Mouse (Mus musculus) lung, embryonic 14.5 days (tissue): Measurements from ENCODE around the gene Dok5. TPM values are rescaled to one million over a fixed set of nuclear protein-coding genes. Genes with fewer than 3 reads are reported as not detected.

Experiments used
- ATAC-seq: fragments of 200-750 bp; cut with Nextera tagmentation; 2 replicates; pipeline ENCODE4 v1.8.0; 2017; ENCODE audit warnings: mild to moderate bottlenecking, moderate TSS enrichment, moderate library complexity; ENCODE audit not compliant: insufficient read depth
- DNase-seq: peaks from one replicate; pipeline ENCODE4 v3.0.0-alpha.2; 2015
- H3K27ac ChIP-seq: fragments of 300-500 bp; sonication (generic); 2 replicates; pipeline ENCODE4 v1.5.1; 2014; ENCODE audit warnings: low read depth, mild to moderate bottlenecking, moderate library complexity
- H3K27me3 ChIP-seq: fragments of 300-500 bp; sonication (generic); 2 replicates; pipeline ENCODE4 v1.6.1; 2014; ENCODE audit warnings: low read length, control low read depth; ENCODE audit not compliant: insufficient read depth
- H3K36me3 ChIP-seq: fragments of 300-500 bp; sonication (generic); 2 replicates; pipeline ENCODE4 v1.6.1; 2014; ENCODE audit warnings: control low read depth; ENCODE audit not compliant: insufficient read depth
- H3K4me1 ChIP-seq: fragments of 300-500 bp; sonication (generic); 2 replicates; pipeline ENCODE4 v1.6.1; 2014; ENCODE audit warnings: antibody characterized with exemption, control low read depth; ENCODE audit not compliant: insufficient read depth
- H3K4me2 ChIP-seq: fragments of 300-500 bp; sonication (generic); 2 replicates; pipeline ENCODE4 v1.6.1; 2014; ENCODE audit warnings: mild to moderate bottlenecking
- H3K4me3 ChIP-seq: fragments of 300-500 bp; sonication (generic); 2 replicates; pipeline ENCODE4 v1.5.1; 2014; ENCODE audit warnings: low read depth, low read length
- H3K9ac ChIP-seq: fragments of 300-500 bp; sonication (generic); 2 replicates; pipeline ENCODE4 v1.6.1; 2014
- H3K9me3 ChIP-seq: fragments of 300-500 bp; sonication (generic); 2 replicates; pipeline ENCODE4 v1.6.1; 2016; ENCODE audit warnings: low read depth, low read length, control low read depth
- CTCF ChIP-seq: IDR thresholded peaks from 2 replicates; pipeline ENCODE4 v1.5.1; 2016; ENCODE audit warnings: antibody characterized with exemption, low read depth
- WGBS: fragments of 180-500 bp; shearing (Covaris S2); extraction: QIAGEN DNeasy Blood & Tissue Kit; methylation state at CpG from one replicate; pipeline ENCODE4 v1.1.7; 2014; 5-methylcytosine and 5-hydroxymethylcytosine counted together
- polyA plus RNA-seq: library from polyadenylated mRNA; unstranded; fragments of >200 nt; fragmentation: Nextera tagmentation; extraction: Ambion mirVana; gene quantifications from 2 replicates; pipeline ENCODE4 v1.2.1, GENCODE M21; 2014

Gene Dok5
- polyA plus RNA-seq, 1 experiment from 2014 or later, result 0.83 TPM

DNA sequence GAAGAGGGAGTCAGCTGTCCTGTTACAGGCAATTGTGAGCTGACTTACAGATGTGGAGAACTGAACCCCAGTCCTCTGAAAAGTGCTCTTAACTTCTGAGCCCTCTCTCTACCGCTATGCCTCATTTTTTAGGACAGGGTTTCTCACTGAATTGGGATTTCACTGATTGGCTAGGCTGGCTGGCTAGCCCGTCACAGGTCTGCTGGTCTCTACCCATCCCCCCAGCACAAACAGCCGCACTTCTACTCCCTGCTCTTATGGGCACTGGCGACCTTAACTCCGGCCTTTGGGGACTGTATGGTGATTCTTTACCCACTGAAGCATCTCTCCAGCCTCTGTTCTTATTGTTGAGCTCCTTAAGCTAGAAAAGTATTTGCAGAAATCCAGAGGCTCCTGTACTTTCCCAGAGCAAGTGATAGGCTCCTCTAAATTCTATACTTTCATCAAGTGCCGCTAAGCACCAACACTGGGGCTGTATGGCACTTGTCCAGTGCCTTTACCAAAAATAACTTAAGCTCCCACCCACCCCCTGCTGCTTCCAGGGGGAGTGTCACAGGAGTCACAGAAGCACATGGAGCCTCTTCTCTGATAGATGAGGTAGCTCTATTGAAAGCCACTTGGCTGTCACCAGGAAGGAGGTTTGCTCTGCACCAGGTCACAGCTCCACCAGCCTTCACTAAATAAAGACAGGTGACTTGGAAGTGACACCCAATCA, 4.5 kb upstream of the Dok5 start:
- H3K36me3 ChIP-seq, result no peaks in the 10 kb centered on the region
- no peak overlapping the region for H3K27ac ChIP-seq
- H3K4me2 ChIP-seq, result no peak overlapping the region
- H3K4me3 ChIP-seq, result no peak overlapping the region
- H3K9me3 ChIP-seq, result no peaks in the 10 kb centered on the region
- 35% methylated on average over 6 of the region's 6 CpGs for WGBS
- H3K27me3 ChIP-seq, result peaks cover 12% of the 10 kb centered on the region
- TF ChIP-seq CTCF, result no peak
- H3K9ac ChIP-seq, result no peak overlapping the region
- DNase-seq, result no peak
- ATAC-seq, result no peak
- no peaks in the 10 kb centered on the region for H3K4me1 ChIP-seq

DNA sequence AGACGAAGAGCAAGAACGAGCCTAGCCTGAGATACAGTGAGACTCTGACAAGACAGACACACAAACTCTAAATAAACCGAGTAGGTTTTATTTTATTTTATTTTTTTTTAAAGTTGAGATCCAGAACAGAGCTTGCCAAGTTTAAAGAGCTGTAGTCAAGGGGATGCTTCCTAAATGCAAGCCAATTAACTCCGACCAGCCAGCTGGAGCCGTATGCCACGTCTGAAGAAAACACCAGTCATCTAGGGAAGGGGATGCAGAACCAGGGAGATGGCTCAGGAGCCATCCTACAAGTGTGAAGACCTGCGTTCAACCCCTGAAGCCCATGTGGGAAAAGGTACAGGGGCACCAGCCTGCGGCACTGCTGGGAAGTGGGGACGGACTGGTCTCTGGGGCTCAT, 2.7 kb upstream of the Dok5 start:
- Histone ChIP-seq H3K9me3 (no peaks in the 10 kb centered on the region), H3K27me3 (peaks cover 19% of the 10 kb centered on the region), H3K4me2 (no peak overlapping the region), H3K4me1 (no peaks in the 10 kb centered on the region; the same call in 1 of the 2 replicates), H3K9ac (no peak overlapping the region), H3K36me3 (no peaks in the 10 kb centered on the region), H3K27ac (no peak overlapping the region), H3K4me3 (no peak overlapping the region)
- WGBS, result 83% methylated on average over 9 of the region's 9 CpGs
- TF ChIP-seq CTCF, result no peak
- no peak for DNase-seq
- ATAC-seq, result no peak

DNA sequence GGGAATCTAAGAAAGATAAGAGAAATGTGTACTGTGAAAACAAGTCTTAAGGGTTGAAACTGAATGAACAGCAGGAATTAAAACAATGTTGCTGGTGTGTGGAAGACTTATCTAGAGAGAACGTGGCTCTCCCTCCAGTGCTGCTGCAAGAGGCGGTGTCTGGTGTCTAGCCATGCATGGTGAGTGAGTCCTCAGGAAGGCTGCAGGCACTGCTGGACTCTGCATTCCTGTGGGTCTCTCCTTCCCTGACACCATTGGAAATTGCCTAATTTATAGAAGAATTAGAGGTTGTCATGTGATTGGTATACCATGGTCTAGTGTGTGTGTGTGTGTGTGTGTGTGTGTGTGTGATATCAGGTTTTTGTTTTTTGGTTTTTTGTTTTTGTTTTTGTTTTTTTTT, 1.9 kb upstream of the Dok5 start:
- Histone ChIP-seq H3K4me3 (no peak overlapping the region), H3K4me1 (no peaks in the 10 kb centered on the region; the same call in 1 of the 2 replicates), H3K27ac (no peak overlapping the region), H3K27me3 (peaks cover 19% of the 10 kb centered on the region), H3K9ac (no peak overlapping the region), H3K9me3 (no peaks in the 10 kb centered on the region), H3K4me2 (no peak overlapping the region), H3K36me3 (no peaks in the 10 kb centered on the region)
- no peak for TF ChIP-seq CTCF
- 46% methylated on average over 2 of the region's 2 CpGs for WGBS
- DNase-seq (no peak), ATAC-seq (no peak)

DNA sequence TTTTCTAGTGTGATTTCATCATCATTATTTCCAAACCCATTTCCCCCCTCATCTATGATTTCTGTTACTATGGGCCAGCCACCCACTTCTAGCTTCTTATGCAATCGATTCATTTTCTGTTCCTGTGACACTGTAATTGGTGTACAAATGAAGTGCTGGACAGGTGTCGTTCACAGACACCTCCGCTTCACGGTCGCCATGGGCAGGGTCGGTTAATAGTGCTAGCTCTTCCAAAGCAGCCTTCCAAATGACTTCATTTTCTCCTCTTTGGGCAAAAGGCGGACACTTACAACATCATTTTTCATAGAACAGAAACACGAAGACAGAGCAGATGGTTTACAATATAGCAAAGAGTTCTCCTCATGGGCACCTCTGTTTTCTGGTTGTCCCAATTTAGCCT, 1.5 kb upstream of the Dok5 start:
- Histone ChIP-seq H3K4me2 (no peak overlapping the region), H3K4me1 (no peaks in the 10 kb centered on the region; the same call in 1 of the 2 replicates), H3K9me3 (no peaks in the 10 kb centered on the region), H3K27me3 (peaks cover 19% of the 10 kb centered on the region), H3K36me3 (no peaks in the 10 kb centered on the region), H3K9ac (no peak overlapping the region), H3K4me3 (no peak overlapping the region), H3K27ac (no peak overlapping the region)
- WGBS, result 69% methylated on average over 8 of the region's 8 CpGs
- ATAC-seq (no peak), DNase-seq (no peak)
- no peak for TF ChIP-seq CTCF

GRCm38 (mm10) chr2:170730781-170731180, 826 bp upstream of the Dok5 start:
- Histone ChIP-seq H3K36me3 (no peaks in the 10 kb centered on the region), H3K27ac (no peak overlapping the region), H3K4me1 (no peaks in the 10 kb centered on the region; the same call in 1 of the 2 replicates), H3K9me3 (no peaks in the 10 kb centered on the region), H3K9ac (no peak overlapping the region), H3K4me3 (0 out of 2 replicates have a peak overlapping the region, but pooled peaks have one; percentile 46), H3K27me3 (peaks cover 19% of the 10 kb centered on the region), H3K4me2 (peak overlapping the region; percentile 89; the same call in 1 of the 2 replicates)
- ATAC-seq (no peak), DNase-seq (no peak)
- no peak for TF ChIP-seq CTCF
- WGBS, result 55% methylated on average over 13 of the region's 13 CpGs

GRCm38 (mm10) chr2:170731205-170731604, 402 bp upstream of the Dok5 start:
- Histone ChIP-seq H3K36me3 (no peaks in the 10 kb centered on the region), H3K4me3 (peak overlapping the region; percentile 46), H3K9me3 (no peaks in the 10 kb centered on the region), H3K4me1 (no peaks in the 10 kb centered on the region; the same call in 1 of the 2 replicates), H3K27me3 (peaks cover 19% of the 10 kb centered on the region), H3K27ac (no peak overlapping the region), H3K4me2 (peak overlapping the region; percentile 89), H3K9ac (peak overlapping the region; percentile 49; the same call in 1 of the 2 replicates)
- WGBS, result 17% methylated on average over 6 of the region's 6 CpGs
- DNase-seq, result no peak
- ATAC-seq, result peak; percentile 53
- TF ChIP-seq CTCF, result no peak

DNA sequence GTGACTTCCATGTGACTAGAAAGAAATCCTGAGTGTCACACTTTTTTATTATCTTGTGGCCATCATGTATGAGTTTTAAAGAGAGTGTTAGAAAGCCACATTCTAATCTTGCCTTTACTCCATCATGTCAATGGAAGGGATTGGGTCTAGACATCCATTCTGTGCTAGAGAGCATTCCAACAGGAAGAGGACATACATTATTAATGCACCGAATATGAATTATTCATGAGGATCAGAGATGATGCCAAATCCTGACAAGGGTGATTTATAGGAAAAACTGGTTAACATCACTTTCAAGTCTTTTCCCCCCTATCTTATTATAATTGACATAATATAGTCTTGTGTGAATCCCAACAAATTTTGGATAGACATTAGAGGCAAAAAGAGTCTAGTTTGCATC, 2.1 kb downstream of the Dok5 start:
- no peaks in the 10 kb centered on the region for H3K36me3 ChIP-seq
- TF ChIP-seq CTCF, result no peak
- WGBS, result 77% methylated on average over 1 of the region's 1 CpGs

More for the DNA sequence above, 2.1 kb downstream of the Dok5 start:
- Histone ChIP-seq H3K27me3 (peaks cover 19% of the 10 kb centered on the region), H3K9me3 (no peaks in the 10 kb centered on the region), H3K9ac (no peak overlapping the region), H3K27ac (no peak overlapping the region), H3K4me1 (no peaks in the 10 kb centered on the region; the same call in 1 of the 2 replicates), H3K4me3 (no peak overlapping the region), H3K4me2 (no peak overlapping the region)
- no peak for ATAC-seq
- DNase-seq, result no peak
